Mouse (Mus musculus) thymus, adult 18-20 months (tissue): Measurements from ENCODE around the gene Olfr504.
"Not testable (repeated sequence)": the region's sequence is repeated elsewhere in the genome, so short reads cannot be mapped to it uniquely, and the experiment has no call there.

ENCODE experiments used
- DNase-seq, 2 experiments: peaks; one replicate each; pipeline ENCODE4 v3.0.0; 2022; ENCODE audit warnings: mixed read lengths in 2 of 2

The Olfr504 gene

GRCm38 (mm10) chr7:108565693-108566092, at the start of gene Olfr504:
Gene Olfr504, minus strand, starts transcription at chr7:108565793.
- DNase-seq: no peak

- DNase-seq: no peak
Observed at GRCm38 (mm10) chr7:108614110-108614509, 48.5 kb upstream of the Olfr504 start.

GRCm38 (mm10) chr7:108610487-108610886, 44.9 kb upstream of the Olfr504 start, which contains the start of gene Olfr506:
Gene Olfr506, plus strand, starts transcription at chr7:108610787.
- no peak for DNase-seq

- not testable (repeated sequence) for DNase-seq
Observed at GRCm38 (mm10) chr7:108601916-108602315, 36.3 kb upstream of the Olfr504 start.

DNA sequence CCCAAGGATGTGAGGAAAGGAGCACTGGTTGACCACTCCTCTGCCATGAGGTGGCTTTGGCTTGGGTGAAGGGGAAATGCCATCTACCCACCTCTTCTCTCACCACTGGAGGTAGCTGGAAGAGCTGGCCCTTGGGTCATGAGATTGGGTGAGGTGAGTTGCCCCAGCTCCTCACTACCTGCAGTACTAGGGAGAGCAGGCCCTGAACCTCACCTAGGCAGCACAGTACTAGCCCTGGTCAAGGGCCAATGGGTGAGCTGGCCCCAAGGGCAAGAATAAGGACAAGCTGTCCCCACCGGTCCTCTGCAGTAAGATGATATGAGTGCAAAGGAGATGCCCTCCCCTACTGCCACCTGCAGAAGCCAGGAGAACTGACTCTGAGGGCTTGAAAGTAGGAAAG, 24.2 kb upstream of the Olfr504 start:
- no peak for DNase-seq

- not testable (repeated sequence) for DNase-seq
Observed at GRCm38 (mm10) chr7:108544227-108544626, 21.4 kb downstream of the Olfr504 start, which contains the start of gene Olfr503. Gene Olfr503, plus strand, starts transcription at chr7:108544527.

DNA sequence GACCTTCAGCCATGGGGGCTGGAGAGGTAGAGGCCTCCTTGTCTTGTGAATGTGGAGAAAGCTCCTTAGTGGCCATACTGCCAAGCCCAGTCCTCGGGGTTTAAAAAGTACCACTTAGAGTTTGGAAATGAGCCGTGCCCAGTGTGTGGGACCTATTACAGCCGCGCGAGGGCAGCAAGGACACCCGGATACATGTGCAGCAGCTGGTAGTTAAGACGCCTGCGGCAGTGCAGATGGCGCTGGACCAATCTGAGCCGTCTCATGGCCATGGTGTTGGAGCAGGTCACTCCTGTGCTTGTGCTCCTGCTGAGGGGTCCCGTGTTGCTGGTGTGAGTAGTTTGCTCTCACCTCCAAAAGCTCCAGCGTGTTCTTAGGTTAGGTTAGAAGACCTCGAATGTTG, 23.2 kb downstream of the Olfr504 start:
- DNase-seq: no peak

GRCm38 (mm10) chr7:108524965-108525364, 40.6 kb downstream of the Olfr504 start, which contains the start of gene Olfr502:
Gene Olfr502, minus strand, starts transcription at chr7:108525065.
- no peak for DNase-seq
